Mouse (Mus musculus) forebrain, embryonic 12.5 days (tissue): Measurements from ENCODE around the gene Ccl8. TPM values are rescaled to one million over a fixed set of nuclear protein-coding genes. Genes with fewer than 3 reads are reported as not detected.

Experiments
- ATAC-seq: fragments of 200-750 bp; cut with Nextera tagmentation; 2 replicates; pipeline ENCODE4 v1.8.0; 2017; ENCODE audit warnings: moderate TSS enrichment; ENCODE audit not compliant: low FRiP score
- H3K27ac ChIP-seq: fragments of 300-500 bp; sonication (generic); 2 replicates; pipeline ENCODE4 v1.5.1; 2016; ENCODE audit warnings: mild to moderate bottlenecking
- H3K27me3 ChIP-seq: fragments of 300-500 bp; sonication (generic); 2 replicates; pipeline ENCODE4 v1.6.1; 2016; ENCODE audit warnings: mild to moderate bottlenecking
- H3K36me3 ChIP-seq: fragments of 300-500 bp; sonication (generic); replicated peaks from 2 replicates; pipeline ENCODE4 v1.6.1; 2016; ENCODE audit warnings: mild to moderate bottlenecking
- H3K4me1 ChIP-seq: fragments of 300-500 bp; sonication (generic); 2 replicates; pipeline ENCODE4 v1.6.1; 2016
- H3K4me2 ChIP-seq: fragments of 300-500 bp; sonication (generic); 2 replicates; pipeline ENCODE4 v1.6.1; 2016; ENCODE audit warnings: mild to moderate bottlenecking, moderate library complexity
- H3K4me3 ChIP-seq: fragments of 300-500 bp; sonication (generic); replicated peaks from 2 replicates; pipeline ENCODE4 v1.5.1; 2016; ENCODE audit warnings: mild to moderate bottlenecking
- H3K9ac ChIP-seq: fragments of 300-500 bp; sonication (generic); 2 replicates; pipeline ENCODE4 v1.6.1; 2016; ENCODE audit warnings: mild to moderate bottlenecking
- H3K9me3 ChIP-seq: fragments of 300-500 bp; sonication (generic); 2 replicates; pipeline ENCODE4 v1.6.1; 2016
- WGBS: fragments of 180-500 bp; shearing (Covaris S2); methylation state at CpG from one replicate; pipeline ENCODE4 v1.1.7; 2016; 5-methylcytosine and 5-hydroxymethylcytosine counted together
- polyA plus RNA-seq: library from polyadenylated mRNA; unstranded; fragments of >200 nt; fragmentation: Nextera tagmentation; extraction: Ambion mirVana; gene quantifications from 2 replicates; pipeline ENCODE4 v1.2.1, GENCODE M21; 2016

Gene Ccl8
- polyA plus RNA-seq, 1 experiment from 2014 or later, result not detected

DNA sequence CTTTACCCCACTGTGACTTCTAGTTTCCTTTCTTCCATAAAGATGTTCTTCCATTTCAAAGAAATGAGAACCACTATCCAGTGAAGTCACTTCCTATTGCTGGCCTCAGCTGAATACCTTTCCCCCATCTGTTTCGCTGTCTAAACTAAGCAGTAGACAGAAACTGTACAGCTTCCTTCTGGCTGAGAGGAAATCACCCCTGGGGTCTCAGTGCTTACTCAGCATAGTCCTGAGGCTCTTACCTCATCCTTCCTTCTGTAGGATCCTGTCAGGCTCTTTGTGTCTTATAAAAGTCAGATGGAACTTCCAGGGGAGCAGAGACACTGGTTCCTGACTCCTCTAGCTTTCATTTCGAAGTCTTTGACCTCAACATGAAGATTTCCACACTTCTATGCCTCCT lies 13.5 kb upstream of the Ccl8 start, which contains the start of gene Ccl12:
Ccl12 (plus strand) TSS at position 317 of the 400 bp plus-strand sequence.
- Histone ChIP-seq H3K36me3 (no peaks in the 10 kb centered on the region), H3K4me2 (no peak within 1 kb of the TSS), H3K4me1 (no peaks in the 10 kb centered on the region), H3K9me3 (no peaks in the 10 kb centered on the region), H3K27me3 (no peaks in the 10 kb centered on the region), H3K9ac (no peak within 1 kb of the TSS), H3K27ac (no peak within 1 kb of the TSS), H3K4me3 (no peak within 1 kb of the TSS)
- 72% methylated on average over 2 of the region's 2 CpGs for WGBS
- ATAC-seq, result no peak

GRCm38 (mm10) chr11:82109611-82110010 lies 5.4 kb upstream of the Ccl8 start:
- no peak overlapping the region for H3K4me3 ChIP-seq
- no peaks in the 10 kb centered on the region for H3K4me1 ChIP-seq
- no peaks in the 10 kb centered on the region for H3K27me3 ChIP-seq
- ATAC-seq, result no peak
- H3K4me2 ChIP-seq, result no peak overlapping the region
- no peaks in the 10 kb centered on the region for H3K36me3 ChIP-seq
- H3K9ac ChIP-seq, result no peak overlapping the region
- no peak overlapping the region for H3K27ac ChIP-seq
- H3K9me3 ChIP-seq, result no peaks in the 10 kb centered on the region

DNA sequence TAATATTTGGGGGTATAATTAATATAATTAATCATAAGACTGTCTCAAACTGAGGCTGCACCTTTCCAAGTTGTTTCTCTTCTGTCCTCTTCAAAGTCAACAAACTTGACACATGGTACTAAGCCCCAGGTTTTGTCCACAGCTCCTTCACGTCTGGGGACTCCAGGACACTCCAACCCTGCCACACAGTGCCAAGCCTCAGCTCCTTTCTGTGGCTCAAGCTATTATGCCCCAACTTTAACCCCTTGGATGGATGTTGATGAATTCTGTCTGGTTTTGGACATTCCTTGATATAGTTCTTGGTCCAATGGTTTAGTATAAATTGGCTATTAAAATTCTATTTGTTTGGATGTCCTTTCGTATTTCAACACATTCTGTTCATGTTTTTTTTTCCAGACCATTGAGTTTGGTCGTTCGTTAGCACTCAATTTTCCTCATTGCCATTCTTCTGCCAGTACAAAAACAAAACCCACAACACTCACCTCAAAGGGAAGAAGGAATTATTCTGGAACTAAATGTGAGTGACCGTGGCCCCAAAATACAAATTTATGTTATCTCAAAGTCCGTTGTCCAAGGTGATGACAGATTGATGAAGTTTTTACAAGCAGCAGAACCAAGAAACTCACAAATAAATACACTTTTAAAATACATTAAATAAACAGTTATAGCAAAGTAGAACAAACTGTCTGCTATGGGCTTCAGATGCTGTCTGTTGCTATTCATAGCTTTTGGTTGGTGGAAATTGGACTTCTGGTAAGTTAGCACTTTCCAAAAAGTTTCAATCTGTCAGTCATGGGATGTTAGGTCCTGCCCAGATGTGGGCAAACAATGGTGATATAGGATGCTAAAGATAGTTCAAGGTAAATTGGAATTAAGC lies 4.4 kb upstream of the Ccl8 start:
- ATAC-seq, result no peak
- Histone ChIP-seq H3K9me3 (no peaks in the 10 kb centered on the region), H3K4me1 (no peaks in the 10 kb centered on the region), H3K9ac (no peak overlapping the region), H3K4me3 (no peak overlapping the region), H3K27me3 (no peaks in the 10 kb centered on the region), H3K27ac (no peak overlapping the region), H3K36me3 (no peaks in the 10 kb centered on the region), H3K4me2 (no peak overlapping the region)
- WGBS, result 61% methylated on average over 6 of the region's 6 CpGs

DNA sequence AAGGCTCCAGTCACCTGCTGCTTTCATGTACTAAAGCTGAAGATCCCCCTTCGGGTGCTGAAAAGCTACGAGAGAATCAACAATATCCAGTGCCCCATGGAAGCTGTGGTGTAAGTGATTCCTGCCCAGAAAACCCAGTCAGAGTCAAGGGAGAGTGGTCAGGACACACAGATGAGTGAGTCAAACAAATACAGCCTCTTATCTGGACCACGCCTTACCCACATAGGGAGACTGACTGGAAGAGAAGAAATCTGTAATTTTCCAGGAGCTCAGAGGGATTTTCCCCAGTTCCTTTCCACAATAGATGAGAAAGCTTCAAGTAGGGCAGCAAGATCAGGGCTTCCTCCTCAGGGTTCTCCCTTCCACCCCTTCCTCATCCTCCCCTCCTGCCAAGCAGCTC lies 1.1 kb downstream of the Ccl8 start:
- H3K9me3 ChIP-seq, result no peaks in the 10 kb centered on the region
- H3K36me3 ChIP-seq, result no peaks in the 10 kb centered on the region
- H3K27me3 ChIP-seq, result no peaks in the 10 kb centered on the region
- H3K9ac ChIP-seq, result no peak overlapping the region
- H3K4me3 ChIP-seq, result no peak overlapping the region
- no peak for ATAC-seq
- no peak overlapping the region for H3K4me2 ChIP-seq
- WGBS, result 87% methylated on average over 3 of the region's 3 CpGs
- no peaks in the 10 kb centered on the region for H3K4me1 ChIP-seq
- no peak overlapping the region for H3K27ac ChIP-seq

DNA sequence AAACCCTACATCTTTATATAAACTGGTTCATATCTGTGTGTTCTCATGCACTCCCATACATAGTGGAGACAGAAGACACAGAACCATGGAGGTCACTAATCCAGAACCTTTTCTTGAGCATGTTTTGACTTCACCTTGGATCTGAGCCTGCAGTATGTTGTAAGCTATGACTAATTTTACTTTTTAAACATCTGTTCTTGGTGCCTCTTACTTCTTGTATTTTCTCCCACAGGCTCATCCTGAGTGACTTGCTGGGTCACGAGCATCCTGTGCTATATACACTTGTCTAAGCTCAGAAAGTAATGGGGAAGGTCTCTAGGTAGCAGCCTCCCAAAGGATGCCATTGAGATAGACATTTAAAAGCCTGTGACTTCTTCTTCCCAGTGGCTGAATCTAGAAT lies 18.0 kb downstream of the Ccl8 start:
- Histone ChIP-seq H3K36me3 (no peaks in the 10 kb centered on the region), H3K4me1 (no peaks in the 10 kb centered on the region), H3K4me3 (no peak overlapping the region), H3K27me3 (no peaks in the 10 kb centered on the region), H3K4me2 (no peak overlapping the region), H3K9me3 (no peaks in the 10 kb centered on the region), H3K9ac (no peak overlapping the region), H3K27ac (no peak overlapping the region)
- no peak for ATAC-seq
- 67% methylated on average over 1 of the region's 1 CpGs for WGBS

DNA sequence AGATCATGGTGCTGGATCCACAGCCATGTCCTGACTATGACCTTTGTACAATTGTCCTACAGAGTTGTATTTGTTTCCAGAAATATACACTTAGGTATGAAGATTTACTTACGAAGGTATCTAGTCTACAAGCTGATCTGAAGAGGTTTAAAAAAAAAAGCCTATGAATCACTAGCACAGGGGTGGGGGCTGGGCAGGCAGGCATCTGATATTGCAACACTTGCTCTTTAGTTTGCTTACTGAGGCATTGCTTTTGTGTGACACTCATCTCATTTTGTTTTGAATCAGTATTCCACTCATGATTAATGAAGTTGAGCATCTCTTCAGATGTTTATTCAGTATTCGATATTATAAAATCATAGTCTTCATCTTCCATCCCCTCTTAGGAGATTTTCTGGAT lies 21.2 kb downstream of the Ccl8 start:
- Histone ChIP-seq H3K9me3 (no peaks in the 10 kb centered on the region), H3K27ac (no peak overlapping the region), H3K4me2 (no peak overlapping the region), H3K4me3 (no peak overlapping the region), H3K4me1 (no peaks in the 10 kb centered on the region), H3K36me3 (no peaks in the 10 kb centered on the region), H3K27me3 (no peaks in the 10 kb centered on the region), H3K9ac (no peak overlapping the region)
- WGBS, result 95% methylated on average over 2 of the region's 2 CpGs
- ATAC-seq, result no peak

DNA sequence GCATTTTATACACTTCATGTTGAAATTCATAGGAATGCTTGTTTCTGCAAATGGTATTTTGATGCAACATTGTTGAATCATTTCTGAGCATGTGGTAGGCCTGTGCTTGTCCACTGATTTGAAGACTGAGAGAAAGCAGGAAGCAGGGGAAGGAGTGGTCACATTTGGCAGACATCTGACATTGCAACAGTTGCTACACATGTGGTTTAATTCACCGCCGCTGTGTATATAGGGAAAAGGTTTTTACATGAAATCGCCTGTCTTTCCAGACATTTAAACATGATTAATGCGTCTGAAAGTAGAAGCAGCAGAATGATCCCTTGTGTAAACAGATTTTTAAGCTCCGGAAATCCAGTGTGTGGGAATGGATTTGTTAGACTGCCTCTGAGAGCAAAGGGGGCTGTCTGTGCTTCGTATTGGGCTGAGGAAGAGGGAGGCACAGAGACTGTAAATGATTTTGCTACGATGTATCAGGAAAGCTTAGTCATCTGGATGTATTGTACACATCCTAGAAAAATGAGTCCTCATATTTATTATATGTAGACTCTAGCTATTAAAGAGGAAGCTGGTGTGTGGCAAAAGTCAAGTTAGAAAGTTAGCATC lies 24.6 kb downstream of the Ccl8 start:
- no peak overlapping the region for H3K9ac ChIP-seq
- H3K4me1 ChIP-seq, result no peaks in the 10 kb centered on the region
- H3K36me3 ChIP-seq, result no peaks in the 10 kb centered on the region
- H3K27ac ChIP-seq, result no peak overlapping the region
- ATAC-seq, result no peak
- H3K9me3 ChIP-seq, result no peaks in the 10 kb centered on the region
- 80% methylated on average over 7 of the region's 7 CpGs for WGBS
- no peak overlapping the region for H3K4me3 ChIP-seq
- H3K27me3 ChIP-seq, result no peaks in the 10 kb centered on the region
- no peak overlapping the region for H3K4me2 ChIP-seq

DNA sequence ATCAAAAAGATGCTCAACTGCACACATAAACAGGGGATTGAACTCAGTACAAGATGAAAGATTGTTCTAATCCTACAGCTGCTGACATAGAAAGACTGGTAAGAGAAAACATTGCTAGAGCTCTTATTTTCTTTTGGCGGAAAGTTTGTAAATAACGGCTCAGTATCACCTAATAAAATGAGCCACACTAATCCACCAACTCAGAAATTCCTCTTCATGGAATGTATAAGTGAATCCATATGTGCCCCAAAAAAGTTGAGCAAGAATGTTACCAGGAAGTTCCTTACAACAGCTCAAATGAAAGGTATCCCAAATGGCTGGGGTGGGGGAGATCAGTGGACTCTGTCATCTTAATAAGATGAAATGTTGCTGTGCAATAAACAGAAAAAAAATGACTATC lies 44.1 kb downstream of the Ccl8 start:
- Histone ChIP-seq H3K4me3 (no peak overlapping the region), H3K27me3 (no peaks in the 10 kb centered on the region), H3K4me2 (no peak overlapping the region), H3K4me1 (no peaks in the 10 kb centered on the region), H3K9ac (no peak overlapping the region), H3K36me3 (no peaks in the 10 kb centered on the region), H3K27ac (no peak overlapping the region), H3K9me3 (no peaks in the 10 kb centered on the region)
- ATAC-seq, result no peak
- 90% methylated on average over 2 of the region's 2 CpGs for WGBS

DNA sequence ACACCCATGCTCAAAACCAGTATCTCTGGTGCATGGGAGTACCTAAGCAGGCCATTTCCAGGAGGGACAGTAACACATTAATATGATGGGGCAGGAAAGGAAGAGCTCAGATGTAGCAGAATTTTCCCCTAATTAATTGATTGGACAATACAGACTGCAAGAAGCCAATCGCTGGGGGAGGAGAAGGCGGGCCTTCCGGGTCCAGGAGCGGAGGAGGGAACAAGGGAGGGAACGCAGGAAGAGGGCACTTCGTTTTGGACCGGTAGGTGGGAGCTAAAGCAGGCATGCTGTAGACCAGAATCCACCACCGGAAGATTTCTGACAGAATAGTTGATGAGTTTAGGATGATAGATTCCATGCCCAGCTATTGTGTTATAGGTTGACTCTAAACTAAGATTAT lies 48.3 kb downstream of the Ccl8 start:
- H3K9ac ChIP-seq, result no peak overlapping the region
- H3K4me2 ChIP-seq, result no peak overlapping the region
- no peaks in the 10 kb centered on the region for H3K9me3 ChIP-seq
- no peak overlapping the region for H3K4me3 ChIP-seq
- ATAC-seq, result no peak
- H3K27me3 ChIP-seq, result no peaks in the 10 kb centered on the region
- no peak overlapping the region for H3K27ac ChIP-seq
- WGBS, result 75% methylated on average over 8 of the region's 8 CpGs
- no peaks in the 10 kb centered on the region for H3K4me1 ChIP-seq
- H3K36me3 ChIP-seq, result no peaks in the 10 kb centered on the region

Other genes starting within 250 kb of the Ccl8 start
- 3.2 and 3.3 TPM in 2 replicates for gene Asic2, start 146.7 kb upstream of the Ccl8 start, polyA plus RNA-seq
- 0.49 and 0.59 TPM in 2 replicates for gene Ccl2, start 79.6 kb upstream of the Ccl8 start, polyA plus RNA-seq
- gene Gm17268, start 76.6 kb upstream of the Ccl8 start, polyA plus RNA-seq, result not detected in 2 replicates
- 0.24 and 0.44 TPM in 2 replicates for gene Ccl7, start 69.5 kb upstream of the Ccl8 start, polyA plus RNA-seq
- gene Ccl11, start 57.4 kb upstream of the Ccl8 start, polyA plus RNA-seq, result not detected in 2 replicates
- 1.7 TPM in 1 of 2 replicates, not detected in the other for gene Ccl12, start 13.3 kb upstream of the Ccl8 start, polyA plus RNA-seq
- gene Ccl1, start 190.5 kb downstream of the Ccl8 start, polyA plus RNA-seq, result not detected in 2 replicates